Mouse (Mus musculus) kidney, embryonic 15.5 days (tissue): ENCODE results near the gene Cgn. TPM values are rescaled to one million over a fixed set of nuclear protein-coding genes. Genes with fewer than 3 reads are reported as not detected.
"Not testable (repeated sequence)": the region's sequence is repeated elsewhere in the genome, so short reads cannot be mapped to it uniquely, and the experiment has no call there.

Experiments
- ATAC-seq: fragments of 200-750 bp; cut with Nextera tagmentation; replicated peaks from 2 replicates; pipeline ENCODE4 v1.8.0; 2017; ENCODE audit warnings: moderate TSS enrichment; ENCODE audit not compliant: low FRiP score
- H3K27ac ChIP-seq: fragments of 300-500 bp; sonication (generic); 2 replicates; pipeline ENCODE4 v1.5.1; 2015; ENCODE audit warnings: mild to moderate bottlenecking, inconsistent platforms
- H3K27me3 ChIP-seq: fragments of 300-500 bp; sonication (generic); 2 replicates; pipeline ENCODE4 v1.6.1; 2015; ENCODE audit warnings: inconsistent platforms
- H3K36me3 ChIP-seq: fragments of 300-500 bp; sonication (generic); 2 replicates; pipeline ENCODE4 v1.6.1; 2015; ENCODE audit warnings: inconsistent platforms
- H3K4me1 ChIP-seq: fragments of 300-500 bp; sonication (generic); 2 replicates; pipeline ENCODE4 v1.6.1; 2015; ENCODE audit warnings: inconsistent platforms
- H3K4me2 ChIP-seq: fragments of 300-500 bp; sonication (generic); 2 replicates; pipeline ENCODE4 v1.6.1; 2015; ENCODE audit warnings: moderate library complexity, mild to moderate bottlenecking, inconsistent platforms
- H3K4me3 ChIP-seq: fragments of 300-500 bp; sonication (generic); replicated peaks from 2 replicates; pipeline ENCODE4 v1.5.1; 2015; ENCODE audit warnings: mild to moderate bottlenecking, inconsistent platforms
- H3K9ac ChIP-seq: fragments of 300-500 bp; sonication (generic); 2 replicates; pipeline ENCODE4 v1.6.1; 2015; ENCODE audit warnings: mild to moderate bottlenecking, inconsistent platforms
- H3K9me3 ChIP-seq: fragments of 300-500 bp; sonication (generic); replicated peaks from 2 replicates; pipeline ENCODE4 v1.6.1; 2016; ENCODE audit warnings: inconsistent platforms
- WGBS: fragments of 180-500 bp; shearing (Covaris S2); methylation state at CpG from one replicate; pipeline ENCODE4 v1.1.7; 2015; ENCODE audit warnings: mixed read lengths; 5-methylcytosine and 5-hydroxymethylcytosine counted together
- polyA plus RNA-seq: library from polyadenylated mRNA; unstranded; fragments of >200 nt; fragmentation: Nextera tagmentation; extraction: Ambion mirVana; gene quantifications from 2 replicates; pipeline ENCODE4 v1.2.1, GENCODE M21; 2015

Cgn gene
- polyA plus RNA-seq, 1 experiment from 2014 or later: 18.3 TPM

DNA sequence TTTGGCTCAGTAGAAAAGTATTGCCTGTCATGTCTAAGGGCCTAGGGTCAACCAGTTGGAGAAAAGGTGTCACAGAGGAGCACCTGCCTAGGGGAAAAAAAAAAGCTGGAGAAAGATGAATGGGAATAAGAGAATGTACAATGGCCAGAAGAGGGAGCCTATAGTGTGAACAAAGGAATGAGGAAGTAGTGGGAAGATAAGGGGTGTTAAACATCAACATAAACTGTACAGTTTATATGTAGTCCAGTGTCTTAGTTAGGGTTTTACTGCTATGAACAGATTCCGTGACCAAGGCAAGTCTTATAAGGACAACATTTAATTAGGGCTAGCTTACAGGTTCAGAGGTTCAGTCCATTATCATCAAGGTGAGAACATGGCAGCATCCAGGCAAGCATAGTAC is 2.8 kb upstream of the Cgn start:
- 97% methylated on average over 1 of the region's 1 CpGs for WGBS
- no peak for ATAC-seq
- H3K9me3 ChIP-seq: no peaks in the 10 kb centered on the region

DNA sequence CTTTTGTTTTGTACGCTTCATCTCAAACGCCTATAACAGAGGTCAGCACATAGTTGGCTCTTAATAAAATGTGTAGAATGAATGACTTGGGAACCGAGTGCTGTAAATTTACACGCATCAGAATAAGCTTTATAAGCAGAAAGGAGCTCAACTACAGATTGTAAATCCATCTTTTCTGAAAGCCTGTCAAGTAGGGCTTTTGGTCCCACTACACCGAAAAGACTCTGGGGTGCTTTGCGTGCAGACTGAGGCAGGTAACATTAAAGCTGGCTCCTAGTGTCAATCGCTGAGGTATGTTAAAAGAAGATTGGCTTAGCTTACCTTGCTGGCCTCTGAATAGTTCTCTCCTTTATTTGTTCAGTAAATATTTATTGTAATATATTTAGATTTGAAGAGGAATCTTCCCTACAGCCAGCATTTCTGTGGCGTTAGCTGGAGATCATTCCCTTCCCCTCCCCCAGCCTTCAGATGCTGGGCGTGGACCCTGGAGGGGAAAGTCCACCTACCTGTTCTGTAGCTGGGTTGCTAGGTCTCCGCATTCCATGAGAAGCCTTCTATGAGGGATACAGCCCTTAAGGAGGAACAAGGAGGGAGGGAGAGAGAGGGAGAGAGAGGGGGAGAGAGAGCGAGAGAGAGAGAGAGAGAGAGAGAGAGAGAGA is 959 bp upstream of the Cgn start:
- no peaks in the 10 kb centered on the region for H3K9me3 ChIP-seq
- 1% methylated on average over 10 of the region's 11 CpGs for WGBS
- peak overlapping the region; percentile 50 for H3K9ac ChIP-seq
- peaks cover 7% of the 10 kb centered on the region; the same call in 1 of the 2 replicates for H3K27me3 ChIP-seq
- peak overlapping the region; percentile 67 for H3K4me3 ChIP-seq
- no peaks in the 10 kb centered on the region for H3K36me3 ChIP-seq
- H3K4me2 ChIP-seq: peak overlapping the region; percentile 79
- H3K4me1 ChIP-seq: peaks cover 28% of the 10 kb centered on the region
- peak overlapping the region; percentile 62 for H3K27ac ChIP-seq
- no peak for ATAC-seq

More for the DNA sequence above, 2.8 kb upstream of the Cgn start:
- Histone ChIP-seq H3K4me3 (no peak overlapping the region), H3K4me1 (peaks cover 17% of the 10 kb centered on the region), H3K4me2 (no peak overlapping the region), H3K9ac (no peak overlapping the region), H3K36me3 (no peaks in the 10 kb centered on the region), H3K27me3 (peaks cover 7% of the 10 kb centered on the region; the same call in 1 of the 2 replicates), H3K27ac (no peak overlapping the region)

DNA sequence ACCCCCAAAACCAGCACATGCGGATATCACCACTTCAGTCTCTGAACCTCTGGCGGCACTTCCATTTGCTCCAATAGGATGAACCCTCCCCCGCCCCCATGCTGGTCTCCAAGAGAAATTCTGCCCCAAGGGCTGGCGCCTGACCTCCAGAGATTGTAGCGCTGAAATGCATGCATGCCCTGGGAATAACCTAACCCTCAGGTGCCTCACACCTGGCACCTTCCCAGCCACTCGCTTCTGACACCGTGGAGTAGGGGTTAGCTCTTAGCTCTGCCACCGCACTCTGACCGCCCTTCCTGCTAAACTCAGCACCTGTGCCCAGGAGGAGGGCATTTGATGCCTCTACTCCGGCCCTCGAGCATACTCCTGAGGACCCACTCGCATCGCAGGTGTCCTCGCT is 334 bp downstream of the Cgn start:
- under 1% methylated on average over 14 of the region's 14 CpGs for WGBS
- Histone ChIP-seq H3K27me3 (peaks cover 7% of the 10 kb centered on the region; the same call in 1 of the 2 replicates), H3K9me3 (no peaks in the 10 kb centered on the region), H3K36me3 (no peaks in the 10 kb centered on the region), H3K4me1 (peaks cover 35% of the 10 kb centered on the region), H3K4me3 (peak overlapping the region; percentile 67), H3K9ac (peak overlapping the region; percentile 45), H3K27ac (0 out of 2 replicates have a peak overlapping the region, but pooled peaks have one; percentile 15), H3K4me2 (peak overlapping the region; percentile 79)
- ATAC-seq: peak; percentile 64; the same call in 1 of the 2 replicates

DNA sequence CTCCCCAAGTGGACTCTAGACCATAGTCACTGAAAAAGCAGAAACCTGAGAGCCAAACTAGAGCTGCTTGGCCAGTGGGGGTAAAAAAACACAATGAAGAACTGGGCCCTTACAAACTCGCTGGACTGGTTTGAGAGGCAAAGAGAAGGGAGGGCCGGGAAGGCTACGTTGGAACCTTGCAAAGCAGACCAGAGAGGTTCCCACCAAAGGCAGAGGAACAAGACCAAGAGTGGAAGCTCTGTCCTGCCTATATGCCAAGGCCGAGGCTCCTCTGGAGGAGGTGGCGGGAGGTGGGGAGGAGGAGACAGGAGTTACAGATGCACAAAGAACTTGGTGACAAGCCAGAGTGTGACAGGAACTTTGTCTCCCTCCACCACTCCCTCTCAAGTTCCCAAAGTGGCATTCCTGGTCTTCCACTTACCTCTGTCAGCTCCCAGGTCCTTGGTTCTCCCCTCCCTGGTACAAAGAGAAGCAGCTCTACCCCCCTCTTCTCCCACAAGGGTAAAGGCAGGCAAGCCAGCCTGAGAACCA is 2.1 kb downstream of the Cgn start:
- H3K9ac ChIP-seq: no peak overlapping the region
- WGBS: 39% methylated on average over 5 of the region's 5 CpGs
- peaks cover 7% of the 10 kb centered on the region; the same call in 1 of the 2 replicates for H3K27me3 ChIP-seq
- H3K4me1 ChIP-seq: peaks cover 35% of the 10 kb centered on the region
- peak overlapping the region; percentile 10; the same call in 1 of the 2 replicates for H3K4me3 ChIP-seq
- H3K9me3 ChIP-seq: no peaks in the 10 kb centered on the region
- H3K27ac ChIP-seq: peak overlapping the region; percentile 90
- ATAC-seq: no peak
- no peaks in the 10 kb centered on the region for H3K36me3 ChIP-seq
- H3K4me2 ChIP-seq: peak overlapping the region; percentile 36

DNA sequence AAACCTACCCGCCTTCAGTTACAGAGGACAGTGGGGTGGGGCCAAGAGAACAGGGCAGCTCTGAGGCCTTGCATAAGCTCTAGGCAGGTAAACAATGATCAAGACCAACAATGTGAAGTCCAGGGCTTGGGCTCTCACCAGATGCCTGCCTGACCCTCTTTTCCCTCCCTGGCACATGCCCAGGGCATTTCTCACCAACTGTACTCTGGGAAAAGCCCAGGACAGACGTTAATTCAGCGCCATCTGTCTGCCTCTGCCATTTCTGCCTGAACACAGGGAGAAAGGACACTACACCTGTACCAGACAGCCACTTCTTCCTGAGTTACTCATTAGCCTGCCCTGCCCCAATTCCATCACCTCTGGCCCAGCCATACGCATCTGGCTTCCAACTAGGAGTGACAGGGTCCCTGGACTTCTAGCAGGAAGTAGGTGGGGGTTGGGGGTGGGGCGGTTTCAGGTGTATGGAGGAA is 2.8 kb downstream of the Cgn start:
- WGBS: 50% methylated on average over 5 of the region's 5 CpGs
- Histone ChIP-seq H3K4me1 (peaks cover 35% of the 10 kb centered on the region), H3K9me3 (no peaks in the 10 kb centered on the region), H3K27me3 (peaks cover 7% of the 10 kb centered on the region; the same call in 1 of the 2 replicates), H3K4me2 (peak overlapping the region; percentile 36), H3K9ac (no peak overlapping the region), H3K27ac (peak overlapping the region; percentile 90), H3K36me3 (no peaks in the 10 kb centered on the region), H3K4me3 (no peak overlapping the region)
- ATAC-seq: peak; percentile 43

DNA sequence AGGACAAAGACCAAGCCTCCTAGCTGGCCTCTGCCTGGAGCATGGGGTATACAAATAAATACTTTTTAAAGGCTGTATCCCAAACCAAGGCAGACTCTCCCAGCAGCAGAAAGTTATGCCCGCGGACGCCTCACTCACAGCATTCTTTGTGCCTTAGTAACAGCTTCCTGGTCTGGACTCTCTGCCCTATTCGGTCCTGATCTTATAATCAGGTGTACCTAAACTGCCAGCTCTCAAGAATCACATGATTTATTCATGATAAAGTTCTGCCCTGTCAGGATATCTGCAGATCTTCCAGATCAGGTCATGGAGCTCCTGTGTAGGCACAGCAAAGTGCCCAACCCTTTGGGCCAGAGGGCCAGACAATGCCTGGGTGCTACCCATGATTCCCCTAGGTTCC is 3.4 kb downstream of the Cgn start:
- H3K4me3 ChIP-seq: no peak overlapping the region
- H3K27ac ChIP-seq: peak overlapping the region; percentile 90
- H3K36me3 ChIP-seq: no peaks in the 10 kb centered on the region
- WGBS: 61% methylated on average over 4 of the region's 4 CpGs
- H3K27me3 ChIP-seq: peaks cover 7% of the 10 kb centered on the region; the same call in 1 of the 2 replicates
- H3K9ac ChIP-seq: no peak overlapping the region
- H3K4me2 ChIP-seq: peak overlapping the region; percentile 36
- no peaks in the 10 kb centered on the region for H3K9me3 ChIP-seq
- ATAC-seq: no peak
- H3K4me1 ChIP-seq: peaks cover 35% of the 10 kb centered on the region

DNA sequence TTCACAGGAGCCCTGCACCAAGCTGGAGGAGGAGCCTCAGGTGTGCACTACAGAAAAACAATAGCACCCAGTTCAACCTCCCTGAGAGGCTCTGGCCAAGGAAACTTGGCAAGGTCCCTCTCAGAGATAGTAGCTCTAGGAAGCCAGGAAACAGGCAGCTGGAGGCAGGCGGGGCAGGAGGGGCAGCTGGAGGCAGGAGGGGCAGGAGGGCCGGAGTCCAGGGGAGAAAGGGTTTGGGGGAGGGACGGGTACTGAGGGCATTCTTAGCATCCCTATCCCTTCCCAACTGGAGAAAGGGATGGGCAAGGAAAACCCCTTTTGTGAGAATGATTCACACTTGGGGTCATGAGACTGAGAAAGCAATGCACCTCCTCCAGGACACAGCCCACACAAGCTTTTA is 4.9 kb downstream of the Cgn start:
- Histone ChIP-seq H3K9me3 (no peaks in the 10 kb centered on the region), H3K4me1 (peaks cover 26% of the 10 kb centered on the region), H3K4me3 (no peak overlapping the region), H3K4me2 (no peak overlapping the region), H3K27me3 (peaks cover 7% of the 10 kb centered on the region; the same call in 1 of the 2 replicates), H3K27ac (no peak overlapping the region), H3K36me3 (no peaks in the 10 kb centered on the region), H3K9ac (no peak overlapping the region)
- WGBS: 37% methylated on average over 3 of the region's 3 CpGs
- ATAC-seq: no peak

DNA sequence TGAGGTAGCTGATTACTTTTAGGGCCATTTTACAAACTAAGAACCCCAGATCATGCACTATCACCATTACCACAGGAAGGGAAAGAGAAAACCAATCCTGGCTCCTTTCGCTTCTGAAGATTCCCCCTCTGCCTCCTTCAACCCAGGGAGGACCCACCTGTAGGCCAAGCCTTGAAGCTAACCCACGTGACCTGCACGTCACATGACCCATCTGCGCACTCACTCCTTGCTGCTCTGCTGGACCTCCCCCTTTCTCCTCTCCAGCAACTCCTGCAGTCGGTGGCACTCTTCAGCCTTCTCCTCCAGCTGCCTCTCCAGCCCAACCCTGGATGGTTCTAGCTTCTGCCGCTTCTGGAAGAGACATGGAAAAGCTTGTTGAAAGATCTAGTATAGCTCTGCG is 10.4 kb downstream of the Cgn start:
- no peak overlapping the region for H3K4me2 ChIP-seq
- no peaks in the 10 kb centered on the region for H3K4me1 ChIP-seq
- H3K9me3 ChIP-seq: no peaks in the 10 kb centered on the region
- no peaks in the 10 kb centered on the region for H3K27me3 ChIP-seq
- WGBS: 80% methylated on average over 7 of the region's 7 CpGs
- H3K4me3 ChIP-seq: no peak overlapping the region
- H3K27ac ChIP-seq: no peak overlapping the region
- H3K36me3 ChIP-seq: 0 out of 2 replicates have a peak, but pooled peaks cover 15% of the 10 kb centered on the region
- no peak overlapping the region for H3K9ac ChIP-seq
- no peak for ATAC-seq

DNA sequence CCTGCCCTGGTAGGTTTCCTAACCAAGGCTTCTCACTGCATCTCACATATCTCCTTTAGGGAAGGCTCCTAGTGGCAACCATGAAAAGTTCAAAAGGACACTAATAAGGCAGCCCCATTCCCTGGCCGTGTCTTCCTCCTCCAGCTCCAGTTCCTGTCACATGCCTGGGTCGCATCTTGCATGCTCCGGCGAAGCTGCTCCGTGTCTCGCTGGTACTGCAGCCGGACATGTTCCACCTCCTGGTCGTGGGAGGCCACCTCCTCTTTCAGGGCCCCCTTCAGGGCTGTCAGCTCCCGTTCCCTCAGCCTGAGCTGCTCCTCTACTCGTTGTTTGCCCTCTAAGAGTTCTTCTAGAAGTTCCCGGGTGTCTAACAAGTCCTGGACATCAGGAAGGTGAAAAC is 12.3 kb downstream of the Cgn start:
- Histone ChIP-seq H3K4me3 (no peak overlapping the region), H3K36me3 (0 out of 2 replicates have a peak, but pooled peaks cover 15% of the 10 kb centered on the region), H3K4me2 (no peak overlapping the region), H3K9ac (no peak overlapping the region), H3K4me1 (no peaks in the 10 kb centered on the region), H3K9me3 (no peaks in the 10 kb centered on the region), H3K27me3 (no peaks in the 10 kb centered on the region), H3K27ac (no peak overlapping the region)
- WGBS: 41% methylated on average over 11 of the region's 11 CpGs
- ATAC-seq: no peak

DNA sequence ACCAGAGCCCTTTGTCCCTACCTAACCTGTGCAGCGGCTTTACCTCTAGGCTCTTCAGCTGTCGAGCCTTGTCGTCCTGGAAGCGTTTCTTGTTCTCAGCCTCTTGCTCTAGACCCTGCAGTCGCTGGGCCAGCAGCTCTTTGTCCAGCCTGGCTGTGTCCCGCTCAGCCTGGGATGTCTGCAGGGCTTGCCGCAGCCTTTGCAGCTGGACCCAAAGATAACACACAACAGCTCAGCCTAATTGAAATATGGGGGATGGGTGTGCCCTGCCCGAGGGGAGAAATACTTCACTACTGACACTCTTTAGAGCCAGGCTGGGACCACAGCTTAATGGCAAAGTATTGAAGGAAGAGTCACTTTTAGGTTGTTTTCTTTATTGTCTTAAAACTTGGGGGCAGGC is 20.8 kb downstream of the Cgn start:
- H3K9ac ChIP-seq, H3K4me2 ChIP-seq, H3K27me3 ChIP-seq, H3K4me3 ChIP-seq, H3K4me1 ChIP-seq, H3K36me3 ChIP-seq, H3K27ac ChIP-seq, H3K9me3 ChIP-seq, ATAC-seq: not testable (repeated sequence)
- WGBS: 54% methylated on average over 8 of the region's 8 CpGs

DNA sequence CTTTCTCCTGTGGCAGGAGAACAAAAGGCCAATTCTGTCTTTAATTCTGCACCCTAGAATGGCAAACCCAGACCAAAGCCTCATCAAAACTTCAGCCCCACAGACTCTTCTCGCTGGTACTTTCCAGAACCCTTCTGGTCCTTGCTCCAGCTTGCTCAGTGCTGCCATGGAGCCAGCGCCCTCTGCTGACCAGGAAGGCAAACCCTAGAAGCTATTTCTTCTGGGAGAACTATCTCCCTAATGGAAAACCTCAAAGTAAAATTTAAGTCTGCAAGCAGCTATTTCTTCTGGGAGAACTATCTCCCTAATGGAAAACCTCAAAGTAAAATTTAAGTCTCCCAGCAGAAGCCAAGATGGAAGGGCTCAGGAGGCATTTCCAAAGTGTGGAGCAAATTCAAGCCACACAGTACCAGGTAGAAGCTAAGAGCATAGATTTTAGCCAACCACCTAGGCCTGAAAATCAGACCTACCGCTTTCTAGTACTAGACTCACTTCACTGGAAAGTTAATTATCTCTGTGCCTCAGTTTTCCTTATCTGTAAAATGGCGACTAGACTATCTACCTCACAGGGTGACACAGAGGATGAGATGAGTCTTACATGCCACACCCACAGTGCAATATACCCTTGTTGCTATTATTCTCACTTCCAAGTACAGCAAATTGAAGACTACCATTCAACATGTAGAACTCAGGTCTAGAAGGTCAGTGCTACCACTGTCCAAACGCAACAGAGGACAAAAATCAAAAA is 21.6 kb downstream of the Cgn start:
- not testable (repeated sequence) for H3K27me3 ChIP-seq, H3K27ac ChIP-seq, H3K9ac ChIP-seq, H3K4me1 ChIP-seq, H3K4me2 ChIP-seq, H3K4me3 ChIP-seq, H3K36me3 ChIP-seq, H3K9me3 ChIP-seq, ATAC-seq
- 59% methylated on average over 5 of the region's 5 CpGs for WGBS

DNA sequence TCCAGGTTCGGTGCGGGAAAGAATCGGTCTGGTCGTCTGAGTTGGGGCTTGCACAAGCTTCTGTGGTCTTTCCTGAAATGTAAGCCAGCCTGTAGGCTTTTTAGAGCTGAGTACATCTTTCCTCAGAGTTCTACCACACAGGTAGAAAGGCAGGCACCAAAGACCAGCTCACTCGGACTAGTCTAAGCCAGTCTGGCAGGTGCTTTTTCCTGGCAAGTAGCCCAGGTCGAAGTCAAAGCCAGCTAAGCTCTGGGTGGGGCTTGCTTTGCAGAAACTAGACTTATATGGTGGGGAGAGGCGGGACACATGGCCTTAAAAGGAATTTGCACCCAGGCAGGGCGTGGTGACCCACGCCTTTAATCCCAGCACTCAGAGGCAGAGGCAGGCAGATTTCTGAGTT is 27.9 kb downstream of the Cgn start:
- not testable (repeated sequence) for H3K4me2 ChIP-seq, H3K36me3 ChIP-seq, H3K27me3 ChIP-seq, H3K27ac ChIP-seq, H3K4me1 ChIP-seq, H3K9me3 ChIP-seq, H3K4me3 ChIP-seq, H3K9ac ChIP-seq
- WGBS: 58% methylated on average over 4 of the region's 9 CpGs
- ATAC-seq: peak; percentile 77
